Mouse (Mus musculus) CH12F3 (cell line): ENCODE measurements around the gene Sirpb1b.
"Not testable (repeated sequence)": the region's sequence is repeated elsewhere in the genome, so short reads cannot be mapped to it uniquely, and the experiment has no call there.

Source experiments
- in situ Hi-C: fragments of 300-500 bp; cut with MboI; formaldehyde crosslinking; loops from 2 replicates; pipeline ENCODE4 v1.14.3; 2020; ENCODE audit warnings: low sequenced_read_pairs

Gene Sirpb1b

GRCm38 (mm10) chr3:15574887-15575286, at the start of gene Sirpb1b:
TSS of gene Sirpb1b (minus strand) at chr3:15575065.
- in situ Hi-C loops: not testable (repeated sequence)

- in situ Hi-C loops: not testable (repeated sequence)
Measured at GRCm38 (mm10) chr3:15590377-15591117, 15.7 kb upstream of the Sirpb1b start.

GRCm38 (mm10) chr3:15586665-15587064, 11.8 kb upstream of the Sirpb1b start:
- in situ Hi-C loops: not testable (repeated sequence)

- in situ Hi-C loops: no loop called here
Measured at GRCm38 (mm10) chr3:15583452-15583851, 8.6 kb upstream of the Sirpb1b start.

GRCm38 (mm10) chr3:15582948-15583347, 8.1 kb upstream of the Sirpb1b start:
- in situ Hi-C loops: not testable (repeated sequence)

- in situ Hi-C loops: not testable (repeated sequence)
Measured at GRCm38 (mm10) chr3:15576466-15576865, 1.6 kb upstream of the Sirpb1b start.

GRCm38 (mm10) chr3:15528589-15528988, 46.3 kb downstream of the Sirpb1b start:
- in situ Hi-C loops: no loop called here

GRCm38 (mm10) chr3:15513608-15514007, 61.3 kb downstream of the Sirpb1b start:
- in situ Hi-C loops: not testable (repeated sequence)

- in situ Hi-C loops: not testable (repeated sequence)
Measured at GRCm38 (mm10) chr3:15507792-15508321, 67.0 kb downstream of the Sirpb1b start.

- in situ Hi-C loops: not testable (repeated sequence)
Measured at GRCm38 (mm10) chr3:15474831-15475230, 100.0 kb downstream of the Sirpb1b start.

GRCm38 (mm10) chr3:15470158-15470557, 104.7 kb downstream of the Sirpb1b start:
- in situ Hi-C loops: not testable (repeated sequence)
